Mouse (Mus musculus) testis, postnatal 14 days (tissue): Measurements from ENCODE around the gene Duoxa1.
"Not testable (repeated sequence)": the region's sequence is repeated elsewhere in the genome, so short reads cannot be mapped to it uniquely, and the experiment has no call there.

Source experiments
- DNase-seq: peaks from one replicate; pipeline ENCODE4 v3.0.0; 2021; ENCODE audit warnings: low spot score

Duoxa1 gene

GRCm38 (mm10) chr2:122330317-122330716 is 16.8 kb upstream of the Duoxa1 start:
- not testable (repeated sequence) for DNase-seq

- no peak for DNase-seq
These were observed 14.5 kb upstream of the Duoxa1 start for GRCm38 (mm10) chr2:122327986-122328385.

DNA sequence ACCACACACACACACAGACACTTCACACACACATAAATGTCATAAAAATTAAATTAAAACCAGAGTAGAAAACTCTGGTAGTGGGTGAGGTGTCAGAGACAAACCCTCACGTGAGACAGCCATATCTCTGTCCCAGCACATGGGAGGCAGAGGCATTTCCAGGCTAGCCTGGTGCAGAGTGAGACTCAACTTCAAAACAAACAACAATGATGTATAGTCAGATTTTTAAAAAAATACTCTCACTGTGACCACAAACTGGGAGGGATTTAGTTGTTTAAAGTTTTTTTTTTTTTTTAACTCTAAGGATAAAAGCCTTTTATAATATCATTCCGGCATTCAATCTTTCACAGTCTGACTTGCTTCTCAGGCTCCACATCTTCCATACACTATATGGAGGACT is 11.8 kb upstream of the Duoxa1 start:
- no peak for DNase-seq

GRCm38 (mm10) chr2:122324586-122324985 is 11.1 kb upstream of the Duoxa1 start:
- no peak for DNase-seq

DNA sequence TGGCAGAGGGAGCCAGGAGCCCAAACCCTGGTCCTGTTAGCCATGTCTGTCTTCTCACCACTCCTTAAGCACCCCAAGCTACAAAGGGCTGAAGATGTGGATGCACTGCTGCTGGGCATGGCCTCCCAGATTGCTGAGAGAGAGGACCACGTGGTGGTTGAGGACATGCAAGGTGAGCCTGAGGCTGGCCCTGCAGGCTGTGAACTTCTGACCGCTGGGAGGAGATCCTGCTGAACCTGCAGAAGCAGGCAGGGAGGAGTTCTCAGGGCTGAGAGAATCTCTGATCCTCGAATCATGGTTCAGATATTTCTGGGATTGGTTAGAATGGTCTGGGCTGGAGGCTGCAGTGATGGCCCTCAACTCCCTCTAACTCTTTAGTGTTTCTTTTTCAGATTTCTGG is 10.4 kb upstream of the Duoxa1 start:
- no peak for DNase-seq

- no peak for DNase-seq
These were observed 3.9 kb upstream of the Duoxa1 start for GRCm38 (mm10) chr2:122317384-122317783.

GRCm38 (mm10) chr2:122315372-122315771 is 1.8 kb upstream of the Duoxa1 start, which contains the start of gene Duox1:
Duox1 (plus strand) TSS chr2:122315672.
- DNase-seq = no peak

GRCm38 (mm10) chr2:122312722-122313417 is 660 bp downstream of the Duoxa1 start:
- DNase-seq = peak; percentile 72

GRCm38 (mm10) chr2:122311561-122311960 is 2.0 kb downstream of the Duoxa1 start:
- no peak for DNase-seq

- DNase-seq = no peak
These were observed 3.9 kb downstream of the Duoxa1 start for GRCm38 (mm10) chr2:122309647-122310046.

DNA sequence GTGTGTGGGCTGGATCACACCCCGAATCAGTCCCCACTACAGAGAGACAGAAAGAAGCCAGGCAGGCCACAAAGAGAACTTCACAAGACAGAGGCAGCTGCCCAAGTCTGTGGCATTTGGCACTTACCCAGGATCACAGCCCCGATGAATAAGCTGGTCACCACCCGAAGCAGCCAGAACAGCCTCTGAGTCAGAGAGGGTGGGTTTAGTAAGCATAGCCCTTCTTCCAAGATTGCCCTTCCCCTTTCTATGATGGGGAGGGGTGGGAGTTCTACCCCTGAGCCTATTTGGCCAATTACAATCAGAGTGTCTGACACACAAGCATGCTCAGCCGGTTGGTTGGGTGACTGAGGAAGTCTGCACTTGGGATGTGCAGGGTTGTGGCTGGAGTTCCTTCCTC is 7.3 kb downstream of the Duoxa1 start:
- DNase-seq = no peak

DNA sequence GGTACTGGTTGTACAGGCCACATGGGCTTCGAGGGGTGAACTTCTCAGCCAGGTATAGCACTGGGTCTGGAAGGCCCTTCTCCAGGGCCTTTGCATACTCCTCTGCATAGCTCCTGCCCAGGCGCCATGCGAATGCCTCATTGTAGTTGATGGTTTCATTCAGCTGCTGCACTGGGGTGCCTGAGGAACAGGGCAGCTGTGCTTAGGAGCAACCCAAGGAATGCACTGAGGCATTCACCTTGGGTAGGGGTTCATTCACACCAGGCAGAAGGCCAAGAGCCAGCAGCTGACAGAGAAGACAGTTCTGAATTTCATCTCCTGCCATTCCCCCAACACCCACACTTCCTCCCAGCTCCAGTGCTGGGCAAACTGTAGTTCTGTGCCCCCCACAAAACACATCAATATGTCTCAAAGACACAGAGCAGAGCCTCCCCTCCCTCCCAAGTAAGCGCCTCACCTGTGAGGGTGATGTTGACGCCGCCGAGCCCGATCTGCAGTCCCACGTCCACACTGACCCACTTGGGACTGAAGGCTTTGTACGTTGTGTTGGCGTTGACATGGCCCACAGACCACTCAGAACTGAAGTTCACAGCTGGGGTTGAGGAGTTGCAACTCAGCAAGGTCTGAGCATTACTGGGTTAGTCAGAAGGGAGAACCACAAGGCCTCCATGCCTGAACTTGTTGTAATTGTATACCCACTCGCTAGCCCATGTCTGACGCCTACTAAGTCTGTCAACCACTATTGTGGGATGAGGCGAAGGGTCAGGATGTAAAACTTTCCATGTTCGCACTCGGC is 8.2 kb downstream of the Duoxa1 start:
- DNase-seq = no peak

- no peak for DNase-seq
These were observed 9.0 kb downstream of the Duoxa1 start for GRCm38 (mm10) chr2:122304544-122304943.

DNA sequence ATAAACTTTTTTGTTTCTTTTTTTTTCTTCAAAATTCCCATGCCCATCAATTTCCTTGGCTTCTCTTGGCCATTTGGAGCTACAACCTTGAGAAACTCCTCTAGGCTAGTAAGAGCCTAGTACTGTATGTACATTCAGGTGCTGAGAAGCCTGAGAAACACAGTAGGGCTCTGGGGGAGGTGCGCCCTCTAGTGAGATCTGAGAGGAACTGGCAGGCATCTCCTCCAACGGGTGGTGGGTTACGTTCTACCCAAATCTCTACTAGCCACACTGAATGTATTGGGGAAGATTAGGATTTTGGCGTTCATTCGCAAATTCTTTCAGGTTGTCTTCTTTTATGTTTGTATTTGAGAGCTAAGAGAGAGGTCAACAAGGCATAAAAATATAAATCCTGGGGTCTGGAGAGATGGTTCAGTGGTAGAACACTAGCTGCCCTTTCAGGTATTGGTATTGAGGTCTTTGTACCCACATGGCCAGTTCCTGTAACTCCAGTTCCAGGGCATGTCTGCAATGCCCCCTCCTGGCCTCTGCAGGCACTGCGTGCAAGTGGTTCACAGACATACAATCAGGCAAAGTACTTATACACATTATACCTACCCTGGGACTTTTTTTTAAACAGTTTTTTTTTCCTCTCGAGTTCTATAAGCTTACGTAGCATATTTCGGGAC is 10.8 kb downstream of the Duoxa1 start:
- peak; percentile 71 for DNase-seq

- no peak for DNase-seq
These were observed 11.5 kb downstream of the Duoxa1 start for GRCm38 (mm10) chr2:122301921-122302573.

- no peak for DNase-seq
These were observed 12.2 kb downstream of the Duoxa1 start for GRCm38 (mm10) chr2:122301081-122301920.

DNA sequence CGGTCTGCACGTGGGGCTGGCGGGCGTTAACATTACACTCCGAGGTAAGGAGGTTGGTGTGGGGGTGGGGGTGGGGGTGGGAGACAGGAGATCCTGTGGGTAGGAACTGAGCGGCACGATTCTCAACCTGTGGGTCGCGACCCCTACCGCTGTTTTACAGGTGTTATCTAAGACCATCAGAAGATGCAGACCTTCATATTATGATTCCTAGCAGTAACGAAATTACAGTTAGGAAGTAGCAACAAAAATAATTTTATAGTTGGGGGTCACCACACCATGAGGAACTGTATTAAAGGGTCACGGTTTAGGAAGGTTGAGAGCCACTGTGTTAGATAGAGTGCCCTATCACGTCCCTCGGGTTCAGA is 12.9 kb downstream of the Duoxa1 start:
- DNase-seq = no peak

DNA sequence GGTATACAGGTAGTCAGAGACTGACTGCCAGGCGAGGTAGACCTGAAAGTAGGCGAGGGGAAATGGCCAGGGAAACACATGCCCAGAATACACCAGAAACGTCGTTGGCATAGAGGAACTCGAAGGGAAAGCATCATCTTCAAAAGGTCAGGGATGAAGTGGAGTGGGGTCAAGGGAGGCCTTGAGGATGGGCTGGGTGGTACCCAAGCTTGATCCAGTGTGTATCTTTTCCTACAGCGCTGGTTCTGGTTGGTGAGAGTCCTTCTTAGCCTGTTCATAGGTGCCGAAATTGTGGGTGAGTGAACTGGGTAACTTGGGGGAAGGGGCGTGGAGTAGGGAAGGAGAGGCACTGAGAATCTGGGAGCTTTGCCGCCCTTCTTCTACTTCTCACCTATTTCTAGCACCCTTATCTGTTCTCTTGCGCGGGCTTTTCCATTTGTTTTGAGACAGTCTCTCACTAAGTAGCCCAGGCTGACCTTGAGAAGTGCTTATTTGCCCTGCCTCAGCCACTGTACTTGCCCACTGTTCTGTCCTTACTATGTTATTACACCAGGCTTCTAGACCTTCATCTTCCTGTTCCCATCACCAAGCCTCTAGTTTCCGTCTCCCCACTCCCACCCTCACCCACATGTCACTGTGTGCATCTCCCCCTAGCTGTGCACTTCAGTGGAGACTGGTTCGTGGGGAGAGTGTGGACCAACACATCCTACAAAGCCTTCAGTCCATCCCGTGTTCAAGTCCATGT is 13.4 kb downstream of the Duoxa1 start:
- no peak for DNase-seq

- peak; percentile 35 for DNase-seq
These were observed 14.7 kb downstream of the Duoxa1 start, which contains the start of gene Duoxa2 for GRCm38 (mm10) chr2:122298596-122299490. Duoxa2 (plus strand) TSS chr2:122298900.

DNA sequence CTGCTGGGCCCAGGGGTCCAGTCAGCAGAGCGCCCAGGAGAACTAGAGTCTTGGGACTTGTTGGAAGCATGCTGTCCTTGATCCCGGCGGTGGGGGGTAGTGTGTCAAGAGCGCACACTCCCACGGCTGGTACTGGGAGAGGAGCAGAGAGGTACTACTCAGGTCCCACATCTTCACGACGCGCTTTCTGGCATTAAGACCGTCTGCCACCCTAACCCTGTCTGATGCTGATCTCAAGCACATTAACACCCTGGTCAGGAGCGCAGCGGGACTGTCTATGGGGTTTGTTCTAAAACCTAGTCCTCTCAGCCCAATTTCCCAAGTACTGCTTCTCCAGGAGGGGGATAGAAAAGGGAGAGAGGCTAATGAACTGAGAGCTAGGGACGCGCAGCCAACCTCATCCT is 15.4 kb downstream of the Duoxa1 start, which contains the start of gene Duox2:
Gene Duox2, minus strand, starts transcription at position 354 of the 404 bp plus-strand sequence.
- DNase-seq = no peak
